Comparison of ENCODE assay signal across 8 mouse cellular contexts in genomic region chr9:56938374-56938773, GRCm38 (mm10). TPM values are rescaled to one million over a fixed set of nuclear protein-coding genes. Genes with fewer than 3 reads are reported as not detected.
A peak's percentile ranks its signal among the peaks of the same experiment; 100 is the strongest.
DNase-seq lines count a peak whose midpoint lies in the region; ATAC-seq and TF ChIP-seq lines count a peak whose summit lies in the region.

No protein-coding gene starts in this region.

- H3K4me1 ChIP-seq in thymus, adult 2 months (replicated peaks; ENCODE audit: control insufficient read depth, insufficient read depth, low read length), result peaks cover 5% of the 10 kb centered on the region
- peaks cover 16% of the 10 kb centered on the region for H3K4me1 ChIP-seq in kidney, embryonic 16.5 days (ENCODE audit: insufficient read depth, low read length)
- H3K4me1 ChIP-seq in midbrain, embryonic 12.5 days, result peaks cover 19% of the 10 kb centered on the region

- DNase-seq in thymus, adult 2 months, result no peak
- DNase-seq in thymus, postnatal 14 days, result no peak
- peak; percentile 79 for DNase-seq in heart, adult 8-10 months (ENCODE audit: low spot score)
- no peak for DNase-seq in layer of hippocampus, postnatal 25 days (ENCODE audit: extremely low spot score in 1 of 2, low spot score in 1 of 2)
- no peak for DNase-seq in urinary bladder, adult 2 months (ENCODE audit: low spot score)
- no peak for DNase-seq in cerebellum, adult 11 months

- H3K4me2 ChIP-seq in kidney, embryonic 16.5 days (replicated peaks; ENCODE audit: low read depth, low read length), result peak overlapping the region; percentile 92
- peak overlapping the region; percentile 96 for H3K4me2 ChIP-seq in midbrain, embryonic 12.5 days (replicated peaks)

- TF ChIP-seq POLR2A in thymus, adult 2 months (IDR thresholded peaks at IDR 0.05; ENCODE audit: control insufficient read depth, extremely low read depth, insufficient read depth, low read length, poor library complexity), result no peak

- under 1% methylated on average over 7 of the region's 7 CpGs for WGBS in thymus, adult 2 months
- 0% methylated on average over 7 of the region's 7 CpGs for WGBS in kidney, embryonic 16.5 days
- WGBS in midbrain, embryonic 12.5 days, result 9% methylated on average over 7 of the region's 7 CpGs

- H3K4me3 ChIP-seq in thymus, adult 2 months (ENCODE audit: control insufficient read depth, insufficient read depth, low read length), result 0 out of 2 replicates have a peak overlapping the region, but pooled peaks have one; percentile 22
- H3K4me3 ChIP-seq in kidney, embryonic 16.5 days (ENCODE audit: low read length), result peak overlapping the region; percentile 85
- H3K4me3 ChIP-seq in midbrain, embryonic 12.5 days, result peak overlapping the region; percentile 91

- no peak for TF ChIP-seq CTCF in thymus, adult 2 months (IDR thresholded peaks at IDR 0.05; ENCODE audit: borderline replicate concordance, control insufficient read depth, extremely low read depth, insufficient read depth, low read length, poor library complexity)

- no peaks in the 10 kb centered on the region for H3K27me3 ChIP-seq in thymus, adult 2 months (ENCODE audit: control insufficient read depth, insufficient read depth, low read length)
- no peaks in the 10 kb centered on the region for H3K27me3 ChIP-seq in kidney, embryonic 16.5 days (ENCODE audit: insufficient read depth, low read length)
- no peaks in the 10 kb centered on the region for H3K27me3 ChIP-seq in midbrain, embryonic 12.5 days

- no peaks in the 10 kb centered on the region for H3K9me3 ChIP-seq in kidney, embryonic 16.5 days (ENCODE audit: low read length)
- no peaks in the 10 kb centered on the region for H3K9me3 ChIP-seq in midbrain, embryonic 12.5 days

- H3K27ac ChIP-seq in thymus, adult 2 months (ENCODE audit: control insufficient read depth, insufficient read depth, low read length), result no peak overlapping the region
- peak overlapping the region; percentile 92 for H3K27ac ChIP-seq in kidney, embryonic 16.5 days (ENCODE audit: low read length)
- H3K27ac ChIP-seq in midbrain, embryonic 12.5 days (replicated peaks), result no peak overlapping the region

- peak overlapping the region; percentile 83 for H3K9ac ChIP-seq in kidney, embryonic 16.5 days (replicated peaks; ENCODE audit: low read length)
- peak overlapping the region; percentile 87 for H3K9ac ChIP-seq in midbrain, embryonic 12.5 days (replicated peaks)

- no peaks in the 10 kb centered on the region for H3K36me3 ChIP-seq in thymus, adult 2 months (ENCODE audit: control insufficient read depth, insufficient read depth, low read length)
- H3K36me3 ChIP-seq in kidney, embryonic 16.5 days (ENCODE audit: insufficient read depth, low read length), result no peaks in the 10 kb centered on the region
- H3K36me3 ChIP-seq in midbrain, embryonic 12.5 days, result no peaks in the 10 kb centered on the region

- ATAC-seq in kidney, embryonic 16.5 days (ENCODE audit: low FRiP score, low TSS enrichment), result no peak
- ATAC-seq in midbrain, embryonic 12.5 days (ENCODE audit: low FRiP score, low read depth), result no peak

RNA-seq across cellular contexts. Expression of gene Imp3, which starts 1.1 kb away (rescaled TPM):
- 315 and 327 TPM in 2 replicates for polyA plus RNA-seq in thymus, adult 2 months (2012; rRNA removed)
- 10 to 100 TPM; 58.6 to 70.1 (median 65.8) TPM for total RNA-seq in heart, adult 8-10 months (2022)
- polyA plus RNA-seq in kidney, embryonic 16.5 days (2015; fragmentation: Nextera tagmentation; extraction: Ambion mirVana), result 89.7 and 92.6 TPM in 2 replicates
- 62.9 and 64.9 TPM in 2 replicates for polyA plus RNA-seq in midbrain, embryonic 12.5 days (2016; fragmentation: Nextera tagmentation; extraction: Ambion mirVana)
- total RNA-seq in layer of hippocampus, postnatal 25 days (2021), result 10 to 100 TPM; 47.8 to 59.3 TPM
- 121 and 136 TPM in 2 replicates for polyA plus RNA-seq in urinary bladder, adult 2 months (2012; rRNA removed)

RNA-seq across cellular contexts. Expression of gene Snx33, which starts 10.2 kb away (rescaled TPM):
- 15.0 and 15.6 TPM in 2 replicates for polyA plus RNA-seq in thymus, adult 2 months (2012; rRNA removed)
- 10 to 100 TPM in 1 of 4 experiments, 1 to 10 TPM in 3; 7.3 to 10.3 (median 8.4) TPM for total RNA-seq in heart, adult 8-10 months (2022)
- polyA plus RNA-seq in kidney, embryonic 16.5 days (2015; fragmentation: Nextera tagmentation; extraction: Ambion mirVana), result 11.9 and 12.3 TPM in 2 replicates
- polyA plus RNA-seq in midbrain, embryonic 12.5 days (2016; fragmentation: Nextera tagmentation; extraction: Ambion mirVana), result 7.7 and 7.8 TPM in 2 replicates
- 1 to 10 TPM; 8.1 to 8.4 TPM for total RNA-seq in layer of hippocampus, postnatal 25 days (2021)
- 21.3 and 24.1 TPM in 2 replicates for polyA plus RNA-seq in urinary bladder, adult 2 months (2012; rRNA removed)

RNA-seq across cellular contexts. Expression of gene Snupn, which starts 12.3 kb away (rescaled TPM):
- polyA plus RNA-seq in thymus, adult 2 months (2012; rRNA removed), result 6.1 and 6.3 TPM in 2 replicates
- total RNA-seq in heart, adult 8-10 months (2022), result 10 to 100 TPM in 2 of 4 experiments, 1 to 10 TPM in 2; 9.1 to 11.4 (median 10.3) TPM
- 27.2 and 29.4 TPM in 2 replicates for polyA plus RNA-seq in kidney, embryonic 16.5 days (2015; fragmentation: Nextera tagmentation; extraction: Ambion mirVana)
- polyA plus RNA-seq in midbrain, embryonic 12.5 days (2016; fragmentation: Nextera tagmentation; extraction: Ambion mirVana), result 28.4 TPM in 2 replicates
- 10 to 100 TPM; 16.1 to 16.3 TPM for total RNA-seq in layer of hippocampus, postnatal 25 days (2021)
- polyA plus RNA-seq in urinary bladder, adult 2 months (2012; rRNA removed), result 11.3 and 13.0 TPM in 2 replicates

RNA-seq across cellular contexts. Expression of gene Ptpn9, which starts 56.3 kb away (rescaled TPM):
- 15.0 and 20.5 TPM in 2 replicates for polyA plus RNA-seq in thymus, adult 2 months (2012; rRNA removed)
- total RNA-seq in heart, adult 8-10 months (2022), result 10 to 100 TPM in 1 of 4 experiments, 1 to 10 TPM in 3; 6.3 to 10.2 (median 8.9) TPM
- polyA plus RNA-seq in kidney, embryonic 16.5 days (2015; fragmentation: Nextera tagmentation; extraction: Ambion mirVana), result 23.6 TPM in 2 replicates
- 31.0 and 32.5 TPM in 2 replicates for polyA plus RNA-seq in midbrain, embryonic 12.5 days (2016; fragmentation: Nextera tagmentation; extraction: Ambion mirVana)
- 10 to 100 TPM; 29.2 to 30.9 TPM for total RNA-seq in layer of hippocampus, postnatal 25 days (2021)
- 26.2 TPM in 2 replicates for polyA plus RNA-seq in urinary bladder, adult 2 months (2012; rRNA removed)

Comparison
In these comparisons a context has a peak if more than half of its experiments do, and no peak if none do; other contexts are left out.
1. H3K4me3 ChIP-seq: peak in every context shown above with its lines; median percentile 91 in midbrain, embryonic 12.5 days; 85 in kidney, embryonic 16.5 days; 22 in thymus, adult 2 months.